Mouse (Mus musculus) liver, embryonic 14.5 days (tissue): ENCODE results near the gene P4htm. TPM values are rescaled to one million over a fixed set of nuclear protein-coding genes. Genes with fewer than 3 reads are reported as not detected.

Source experiments
- ATAC-seq: fragments of 200-750 bp; cut with Nextera tagmentation; 2 replicates; pipeline ENCODE4 v1.8.0; 2017; ENCODE audit warnings: moderate number of reproducible peaks, mild to moderate bottlenecking, moderate library complexity; ENCODE audit not compliant: insufficient read depth
- DNase-seq, 3 experiments: peaks; one replicate each; pipeline ENCODE4 v3.0.0-alpha.2; 2012 to 2013; ENCODE audit warnings: low read depth in 3 of 3, low spot score in 3 of 3
- H3K27ac ChIP-seq: fragments of 300-500 bp; sonication (generic); 2 replicates; pipeline ENCODE4 v1.5.1; 2014; ENCODE audit warnings: moderate library complexity, mild to moderate bottlenecking, control low read depth, inconsistent platforms
- H3K27me3 ChIP-seq: fragments of 300-500 bp; sonication (generic); 2 replicates; pipeline ENCODE4 v1.6.1; 2014; ENCODE audit warnings: mild to moderate bottlenecking, low read length, moderate library complexity; ENCODE audit not compliant: control insufficient read depth, insufficient read depth
- H3K36me3 ChIP-seq: fragments of 300-500 bp; sonication (generic); replicated peaks from 2 replicates; pipeline ENCODE4 v1.6.1; 2014; ENCODE audit warnings: low read depth; ENCODE audit not compliant: control insufficient read depth, insufficient read depth
- H3K4me1 ChIP-seq, 2 experiments: fragments of 200-500 bp in 1 of 2; fragments of 300-500 bp in 1 of 2; sonication (generic) in 1 of 2; replicated peaks; 2 replicates each; pipeline ENCODE4 v1.6.1; 2012 to 2014; ENCODE audit warnings: antibody characterized with exemption in 1 of 2, inconsistent platforms in 1 of 2, low read length in 1 of 2; ENCODE audit not compliant: control insufficient read depth in 2 of 2, insufficient read depth in 2 of 2
- H3K4me2 ChIP-seq: fragments of 300-500 bp; sonication (generic); 2 replicates; pipeline ENCODE4 v1.6.1; 2014; ENCODE audit warnings: low read depth, mild to moderate bottlenecking, control low read depth, moderate library complexity
- H3K4me3 ChIP-seq, 2 experiments: fragments of 200-500 bp in 1 of 2; fragments of 300-500 bp in 1 of 2; sonication (generic) in 1 of 2; 2 replicates each; pipeline ENCODE4 v1.5.1; 2012 to 2014; ENCODE audit warnings: low read depth in 2 of 2, low read length in 2 of 2, mild to moderate bottlenecking in 2 of 2, control low read depth in 1 of 2, inconsistent platforms in 1 of 2, moderate library complexity in 1 of 2; ENCODE audit not compliant: insufficient read depth in 1 of 2
- H3K9ac ChIP-seq: fragments of 300-500 bp; sonication (generic); replicated peaks from 2 replicates; pipeline ENCODE4 v1.6.1; 2014; ENCODE audit warnings: mild to moderate bottlenecking, control low read depth, moderate library complexity
- H3K9me3 ChIP-seq: fragments of 300-500 bp; sonication (generic); 2 replicates; pipeline ENCODE4 v1.6.1; 2016; ENCODE audit warnings: low read length, mixed read lengths; ENCODE audit not compliant: control insufficient read depth
- CTCF ChIP-seq: IDR thresholded peaks from 2 replicates; pipeline ENCODE4 v1.5.1; 2016; ENCODE audit warnings: antibody characterized with exemption, low read depth, control low read depth
- EP300 ChIP-seq: IDR thresholded peaks from 2 replicates; pipeline ENCODE4 v1.6.1; 2016; ENCODE audit warnings: antibody characterized with exemption, low read depth
- WGBS: fragments of 180-500 bp; shearing (Covaris S2); extraction: QIAGEN DNeasy Blood & Tissue Kit; methylation state at CpG from one replicate; pipeline ENCODE4 v1.1.7; 2014; ENCODE audit not compliant: insufficient replicate concordance; 5-methylcytosine and 5-hydroxymethylcytosine counted together
- polyA plus RNA-seq, 2 experiments: library from polyadenylated mRNA; depleted of rRNA in 1 of 2; stranded (reverse) in 1 of 2; unstranded in 1 of 2; fragments of >200 nt; fragmentation: Nextera tagmentation in 1 of 2; extraction: Ambion mirVana in 1 of 2; gene quantifications; 2 replicates each; pipeline versions ENCODE4 v1.2.1 to v1.2.3; 2012 to 2014

P4htm gene
- polyA plus RNA-seq, 2 experiments, result 0.25 to 0.54 TPM

DNA sequence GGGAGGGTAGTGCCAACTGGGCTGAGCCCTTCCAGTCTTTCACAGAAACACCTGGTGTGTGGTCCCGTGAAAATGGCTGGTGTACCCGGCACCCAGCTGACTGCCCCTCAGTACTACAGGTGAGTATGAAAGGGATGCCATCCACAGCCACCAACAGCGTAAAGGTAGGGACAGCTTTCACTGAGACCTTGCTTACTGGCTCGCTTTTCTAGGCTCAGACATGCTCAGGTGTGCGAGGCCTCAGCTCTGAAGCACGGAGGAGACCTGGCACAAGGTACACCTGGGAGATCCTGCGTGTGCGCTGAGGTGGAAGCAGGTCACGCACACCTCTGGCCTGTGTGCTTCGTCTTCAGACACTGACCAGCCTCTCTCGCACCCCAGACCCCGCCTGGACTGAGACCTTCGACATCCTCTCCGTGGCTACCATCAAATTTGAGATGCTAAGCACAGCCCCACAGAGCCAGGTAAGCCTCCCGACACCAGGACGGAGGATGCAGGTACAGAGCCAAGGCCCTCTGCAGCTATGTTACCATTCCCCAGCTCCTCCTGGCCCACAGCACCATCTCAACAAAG, 26.0 kb downstream of the P4htm start:
- ATAC-seq (no peak), DNase-seq (no peak)
- no peak for TF ChIP-seq EP300
- no peak for TF ChIP-seq CTCF
- Histone ChIP-seq H3K27ac (no peak overlapping the region), H3K4me3 (no peak overlapping the region), H3K9ac (no peak overlapping the region), H3K27me3 (no peaks in the 10 kb centered on the region), H3K4me1 (peaks cover 12 to 17% of the 10 kb centered on the region in 2 experiments), H3K9me3 (no peaks in the 10 kb centered on the region), H3K4me2 (no peak overlapping the region), H3K36me3 (peaks cover 6% of the 10 kb centered on the region)
- WGBS, result 86% methylated on average over 16 of the region's 16 CpGs

DNA sequence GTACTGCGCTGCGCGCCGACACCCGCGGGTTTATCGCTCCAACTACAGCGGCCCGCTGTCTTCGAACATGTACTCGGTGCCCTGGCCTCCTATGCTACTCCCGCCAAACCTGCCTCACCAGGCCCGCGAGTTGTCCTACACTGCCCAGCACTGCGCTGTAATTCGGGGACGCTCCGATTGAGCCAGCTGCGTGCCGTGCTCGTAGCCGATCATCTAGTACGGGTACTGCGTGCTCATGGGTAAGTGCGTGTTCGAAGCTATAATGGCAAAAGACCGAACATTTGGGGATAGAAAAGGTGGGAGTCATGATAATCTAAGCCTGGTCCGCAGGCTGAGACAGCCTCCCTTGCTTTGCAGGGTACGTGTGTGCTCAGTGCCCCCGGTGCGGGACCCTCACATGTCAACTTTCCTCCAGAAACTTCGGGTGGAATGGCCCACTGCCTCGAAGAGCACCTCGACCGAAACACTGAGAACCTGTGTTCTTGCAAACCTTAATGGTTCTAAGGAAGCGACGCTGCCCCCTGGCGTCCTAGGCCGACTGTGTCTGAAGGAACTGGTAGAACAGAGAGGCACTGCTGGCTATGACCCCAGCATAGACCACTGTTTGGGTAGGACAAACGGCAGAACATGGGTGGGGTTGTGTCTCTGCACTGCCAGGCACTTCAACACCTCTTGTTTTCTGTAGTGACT, 27.1 kb downstream of the P4htm start:
- ATAC-seq, result peak; percentile 12
- no peak for TF ChIP-seq EP300
- peak; percentile 93 for TF ChIP-seq CTCF
- H3K27me3 ChIP-seq, result no peaks in the 10 kb centered on the region
- H3K36me3 ChIP-seq, result peaks cover 10% of the 10 kb centered on the region
- peaks cover 12 to 21% of the 10 kb centered on the region in 2 experiments for H3K4me1 ChIP-seq
- peak overlapping the region; percentile 46 for H3K9ac ChIP-seq
- peak overlapping the region; percentile 31 for H3K27ac ChIP-seq
- under 1% methylated on average over 40 of the region's 40 CpGs for WGBS
- H3K4me3 ChIP-seq, result peak overlapping the region; percentile 66 to 73
- peak; percentile 68 to 80 (median 70) for DNase-seq
- no peaks in the 10 kb centered on the region for H3K9me3 ChIP-seq
- H3K4me2 ChIP-seq, result peak overlapping the region; percentile 99

- H3K9ac ChIP-seq, result peak within 1 kb of the TSS; percentile 46
- peaks cover 12% of the 10 kb centered on the region for H3K36me3 ChIP-seq
- ATAC-seq, result peak; percentile 58
- H3K27ac ChIP-seq, result peak within 1 kb of the TSS; percentile 31
- DNase-seq, result peak; percentile 89 to 91 (median 90)
- H3K4me1 ChIP-seq, result peaks cover 12 to 21% of the 10 kb centered on the region in 2 experiments
- H3K27me3 ChIP-seq, result no peaks in the 10 kb centered on the region
- H3K4me3 ChIP-seq, result peak within 1 kb of the TSS; percentile 73 to 86
- TF ChIP-seq CTCF (no peak), EP300 (no peak)
- H3K4me2 ChIP-seq, result peak within 1 kb of the TSS; percentile 99
- WGBS, result 4% methylated on average over 42 of the region's 42 CpGs
- no peaks in the 10 kb centered on the region for H3K9me3 ChIP-seq
Observed at GRCm38 (mm10) chr9:108569381-108570206, 27.9 kb downstream of the P4htm start, which contains the start of gene Dalrd3. Dalrd3 (plus strand) TSS chr9:108569886.

DNA sequence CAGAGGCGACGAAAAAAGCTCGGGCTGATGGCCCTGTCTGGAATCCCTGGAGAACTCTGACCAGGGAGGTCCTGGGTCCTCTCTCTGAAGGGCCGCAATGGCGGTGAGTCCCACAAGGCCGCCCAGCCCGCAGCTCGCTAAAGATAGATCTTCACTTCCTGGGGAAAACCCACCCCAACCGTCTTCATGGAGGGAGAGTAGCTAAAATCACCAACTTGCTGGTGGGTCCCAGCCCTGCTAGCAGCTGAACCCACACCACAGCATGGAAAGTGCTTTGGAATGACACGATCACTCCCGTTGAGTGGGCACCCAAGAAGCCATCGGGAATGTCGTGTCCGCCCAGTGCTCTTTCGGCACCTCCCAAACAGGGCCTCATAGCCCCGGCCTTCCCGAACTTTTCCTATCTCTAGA, 29.0 kb downstream of the P4htm start:
- Histone ChIP-seq H3K4me2 (peak overlapping the region; percentile 99), H3K9ac (peak overlapping the region; percentile 70)
- no peak for DNase-seq

More for the DNA sequence above, 29.0 kb downstream of the P4htm start:
- Histone ChIP-seq H3K4me1 (peaks cover 17 to 23% of the 10 kb centered on the region in 2 experiments), H3K27ac (peak overlapping the region; percentile 26), H3K4me3 (peak overlapping the region; percentile 83 to 86), H3K27me3 (no peaks in the 10 kb centered on the region), H3K9me3 (no peaks in the 10 kb centered on the region), H3K36me3 (peaks cover 23% of the 10 kb centered on the region)
- ATAC-seq, result no peak
- TF ChIP-seq CTCF (no peak), EP300 (no peak)
- 40% methylated on average over 17 of the region's 17 CpGs for WGBS
